ENCODE assay signal across 10 mouse cellular contexts in the genomic region with DNA sequence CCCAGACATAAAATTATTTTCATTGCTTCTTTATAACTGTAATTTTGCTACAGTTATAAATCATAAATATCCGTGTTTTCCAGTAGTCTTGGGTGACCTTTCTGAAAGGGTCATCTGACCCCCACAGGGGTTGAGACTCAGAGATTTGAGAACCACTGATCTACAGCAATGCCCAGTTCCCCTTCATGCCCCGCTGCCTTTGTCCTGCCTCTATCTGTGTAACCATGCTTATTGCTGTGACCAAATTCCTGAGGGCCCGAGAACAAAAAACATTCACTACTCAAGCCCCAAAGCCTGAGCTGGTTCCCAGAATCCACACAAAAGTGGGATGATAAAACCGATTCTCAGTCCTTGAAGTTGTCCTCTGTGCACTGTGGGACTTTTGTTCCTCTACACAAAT.
"Had no signal": no experiment of that assay in that cellular context is flagged by ENCODE, and none has a peak within 500 bp of the region (broad histone marks: within the 10 kb centered on the region; RNA-seq: fewer than 3 reads in every experiment).

No protein-coding gene starts in this region.

- H3K27me3 ChIP-seq: intestine, embryonic 15.5 days; limb, embryonic 15.5 days; liver, embryonic 13.5 days; midbrain, embryonic 13.5 days had no signal

- DNase-seq: liver, embryonic 13.5 days; lung, adult 18-20 months; right cerebral cortex, adult 18-20 months; right cerebral cortex, postnatal 25 days; thymus, adult 18-20 months; thymus, postnatal 14 days had no signal

- ATAC-seq: intestine, embryonic 15.5 days; midbrain, embryonic 13.5 days had no signal

- H3K27ac ChIP-seq: intestine, embryonic 15.5 days; left cerebral cortex, adult 2 months; limb, embryonic 15.5 days; liver, embryonic 13.5 days; midbrain, embryonic 13.5 days had no signal

- H3K4me2 ChIP-seq: intestine, embryonic 15.5 days; limb, embryonic 15.5 days; liver, embryonic 13.5 days; midbrain, embryonic 13.5 days had no signal

- H3K4me3 ChIP-seq: intestine, embryonic 15.5 days; left cerebral cortex, adult 2 months; limb, embryonic 15.5 days; liver, embryonic 13.5 days; midbrain, embryonic 13.5 days had no signal

- H3K9ac ChIP-seq: intestine, embryonic 15.5 days; limb, embryonic 15.5 days; liver, embryonic 13.5 days; midbrain, embryonic 13.5 days had no signal

- H3K9me3 ChIP-seq: intestine, embryonic 15.5 days; limb, embryonic 15.5 days; liver, embryonic 13.5 days; midbrain, embryonic 13.5 days had no signal

- H3K36me3 ChIP-seq: intestine, embryonic 15.5 days had no signal
